In genomic region chrX:109047773-109048172, GRCm38 (mm10) we compare ENCODE assay signal across 25 mouse cellular contexts.
"Had no signal": no experiment of that assay in that cellular context is flagged by ENCODE, and none has a peak within 500 bp of the region (broad histone marks: within the 10 kb centered on the region; RNA-seq: fewer than 3 reads in every experiment).

No protein-coding gene starts in this region.

- H3K9me3 ChIP-seq: embryonic facial prominence, embryonic 10.5 days; embryonic facial prominence, embryonic 12.5 days; embryonic facial prominence, embryonic 13.5 days; embryonic facial prominence, embryonic 15.5 days; forebrain, embryonic 10.5 days; forebrain, embryonic 12.5 days; forebrain, embryonic 13.5 days; forebrain, embryonic 15.5 days had no signal

- H3K9ac ChIP-seq: embryonic facial prominence, embryonic 12.5 days; embryonic facial prominence, embryonic 13.5 days; embryonic facial prominence, embryonic 15.5 days; forebrain, embryonic 12.5 days; forebrain, embryonic 13.5 days; forebrain, embryonic 15.5 days; forebrain, postnatal 0 days had no signal

- H3K27me3 ChIP-seq: embryonic facial prominence, embryonic 12.5 days; embryonic facial prominence, embryonic 13.5 days; embryonic facial prominence, embryonic 15.5 days; forebrain, embryonic 12.5 days; forebrain, embryonic 13.5 days; forebrain, embryonic 15.5 days had no signal

- H3K27ac ChIP-seq: embryonic facial prominence, embryonic 10.5 days; embryonic facial prominence, embryonic 12.5 days; embryonic facial prominence, embryonic 13.5 days; embryonic facial prominence, embryonic 15.5 days; forebrain, embryonic 10.5 days; forebrain, embryonic 12.5 days; forebrain, embryonic 13.5 days; forebrain, embryonic 15.5 days; gastrocnemius, adult 2 months; heart, adult 2 months had no signal

- H3K4me1 ChIP-seq: embryonic facial prominence, embryonic 10.5 days; embryonic facial prominence, embryonic 12.5 days; embryonic facial prominence, embryonic 13.5 days; embryonic facial prominence, embryonic 15.5 days; forebrain, embryonic 10.5 days; forebrain, embryonic 12.5 days; forebrain, embryonic 13.5 days; forebrain, embryonic 15.5 days had no signal

- H3K4me3 ChIP-seq: embryonic facial prominence, embryonic 10.5 days; embryonic facial prominence, embryonic 12.5 days; embryonic facial prominence, embryonic 13.5 days; embryonic facial prominence, embryonic 15.5 days; erythroblast, embryonic 14.5 days; forebrain, embryonic 10.5 days; forebrain, embryonic 12.5 days; forebrain, embryonic 13.5 days; forebrain, embryonic 15.5 days; gastrocnemius, adult 2 months; heart, adult 2 months had no signal

- H3K36me3 ChIP-seq: embryonic facial prominence, embryonic 10.5 days; embryonic facial prominence, embryonic 12.5 days; embryonic facial prominence, embryonic 13.5 days; embryonic facial prominence, embryonic 15.5 days; forebrain, embryonic 10.5 days; forebrain, embryonic 12.5 days; forebrain, embryonic 15.5 days had no signal

- DNase-seq: cerebellum, adult 9-10 months; cerebellum, adult 9-11 months; cerebellum, postnatal 10 days; cerebellum, postnatal 14 days; cerebellum, postnatal 25 days; cerebellum, postnatal 36 days; embryo, embryonic 11 days; forebrain, postnatal 0 days; gastrocnemius, adult 2 months; gastrocnemius, postnatal 10 days; gastrocnemius, postnatal 14 days; gastrocnemius, postnatal 25 days; gastrocnemius, postnatal 36 days; heart, adult 11 months; heart, adult 18-20 months; heart, adult 2 months had no signal
